Mouse (Mus musculus): ENCODE measurements at regions not wholly inside any gene's neighbourhood (a gene's known extent, or its start where the extent isn't known, plus 50 kb on each side); places are given as distances from the start of the nearest gene placed in this dataset.
"Not testable (repeated sequence)": the region's sequence is repeated elsewhere in the genome, so short reads cannot be mapped to it uniquely, and the experiment has no call there.

GRCm38 (mm10) chr9:11940691-11941480 is 1036.3 kb upstream of the Cntn5 start:
- not testable (repeated sequence) for H3K9ac ChIP-seq (ENCODE audit: insufficient read depth, low read depth, low read length, poor library complexity, severe bottlenecking); H3K4me3 ChIP-seq (ENCODE audit: insufficient read depth in 1 of 2, low read depth in 1 of 2, low read length in 2 of 2, poor library complexity in 1 of 2, severe bottlenecking in 1 of 2); H3K36me3 ChIP-seq (ENCODE audit: control insufficient read depth, insufficient read depth, low read length, poor library complexity, severe bottlenecking); H3K9me3 ChIP-seq (ENCODE audit: control insufficient read depth, insufficient read depth, low read depth, low read length)
- Histone ChIP-seq H3K27ac (ENCODE audit: insufficient read depth, low read depth, low read length, poor library complexity, severe bottlenecking) (peak overlapping the region; percentile 68; the same call in 1 of the 2 replicates), H3K4me1 (ENCODE audit: control insufficient read depth in 2 of 2, insufficient read depth in 2 of 2, low read length in 2 of 2, poor library complexity in 1 of 2) (peaks cover 0 to 11% of the 10 kb centered on the region in 2 experiments; a peak in 1 of 4 replicates)
- in situ Hi-C loops (cut with MboI; ENCODE audit: low sequenced_read_pairs in 2 of 2, unreplicated experiment in 2 of 2) = loop anchor here in 1 of 2 experiments (25.0 kb wide), 1 partner anchor 1821 kb away; no protein-coding TSS in a partner anchor
- TF ChIP-seq CHD2 (IDR thresholded peaks at IDR 0.05; ENCODE audit: low read depth, low read length) = peak; percentile 47; the same call in 1 of the 2 replicates
- peak; percentile 82; the same call in 1 of the 2 replicates for TF ChIP-seq ZNF384 (IDR thresholded peaks at IDR 0.05; ENCODE audit: low read depth, low read length)
- TF ChIP-seq MAFK (IDR thresholded peaks at IDR 0.05; ENCODE audit: insufficient read depth, low read depth, low read length) = 0 out of 2 replicates have a peak, but pooled peaks have one; percentile 29
- DNase-seq (ENCODE audit: low read depth, low spot score) = peak; percentile 65

DNA sequence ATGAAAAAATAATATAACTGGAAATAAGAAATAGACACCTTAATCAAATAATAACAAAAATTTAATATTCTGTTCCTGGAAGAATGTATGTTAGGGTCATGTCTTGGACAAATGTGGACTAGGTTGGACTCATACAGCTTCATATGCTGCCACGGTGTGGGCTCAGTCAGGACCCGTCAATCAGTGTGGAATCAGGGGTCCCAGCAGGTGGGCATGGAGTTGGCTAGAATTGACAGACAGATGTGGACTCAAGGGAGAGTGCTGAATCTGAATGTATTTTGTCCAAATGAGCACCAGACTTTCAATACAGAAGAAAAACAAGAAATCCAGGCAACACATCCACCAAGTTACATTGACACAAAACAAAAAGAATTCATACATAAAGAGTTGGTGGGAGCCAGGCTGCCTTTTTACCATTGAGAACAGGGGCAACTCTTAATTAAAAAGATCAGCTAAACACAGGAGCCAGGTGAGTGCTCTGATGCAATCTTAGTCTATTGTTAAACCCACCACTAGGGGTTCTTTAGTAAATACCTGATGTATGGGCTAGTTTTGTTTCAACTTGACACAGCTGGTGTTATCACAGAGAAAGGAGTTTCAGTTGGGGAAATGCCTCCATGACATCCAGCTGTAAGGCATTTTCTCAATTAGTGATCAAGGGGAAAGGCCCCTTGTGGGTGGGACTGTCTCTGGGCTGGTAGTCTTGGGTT is 1035.4 kb upstream of the Cntn5 start:
- peaks cover 0 to 11% of the 10 kb centered on the region in 2 experiments; a peak in 1 of 4 replicates for H3K4me1 ChIP-seq (ENCODE audit: control insufficient read depth in 2 of 2, insufficient read depth in 2 of 2, low read length in 2 of 2, poor library complexity in 1 of 2)
- H3K9me3 ChIP-seq (ENCODE audit: control insufficient read depth, insufficient read depth, low read depth, low read length) = peaks cover 3% of the 10 kb centered on the region; the same call in 1 of the 2 replicates
- peak; percentile 13 for DNase-seq (ENCODE audit: low read depth, low spot score)
- H3K27ac ChIP-seq (ENCODE audit: insufficient read depth, low read depth, low read length, poor library complexity, severe bottlenecking) = peak overlapping the region; percentile 77
- in situ Hi-C loops (cut with MboI; ENCODE audit: low sequenced_read_pairs in 2 of 2, unreplicated experiment in 2 of 2) = loop anchor here in 1 of 2 experiments (25.0 kb wide), 1 partner anchor 1822 kb away; no protein-coding TSS in a partner anchor
- no peak overlapping the region for H3K9ac ChIP-seq (ENCODE audit: insufficient read depth, low read depth, low read length, poor library complexity, severe bottlenecking)
- H3K4me3 ChIP-seq (ENCODE audit: insufficient read depth in 1 of 2, low read depth in 1 of 2, low read length in 2 of 2, poor library complexity in 1 of 2, severe bottlenecking in 1 of 2) = no peak overlapping the region
- no peak for TF ChIP-seq ZNF384 (IDR thresholded peaks at IDR 0.05; ENCODE audit: low read depth, low read length)
- no peak for TF ChIP-seq HCFC1 (IDR thresholded peaks at IDR 0.05; ENCODE audit: borderline replicate concordance, insufficient read depth, low read length)
- no peak for TF ChIP-seq ZC3H11A (IDR thresholded peaks at IDR 0.05; ENCODE audit: borderline replicate concordance, low read depth, low read length)
- no peak for TF ChIP-seq CHD2 (IDR thresholded peaks at IDR 0.05; ENCODE audit: low read depth, low read length)
- TF ChIP-seq MAFK (IDR thresholded peaks at IDR 0.05; ENCODE audit: insufficient read depth, low read depth, low read length) = no peak
- H3K36me3 ChIP-seq (ENCODE audit: control insufficient read depth, insufficient read depth, low read length, poor library complexity, severe bottlenecking) = no peaks in the 10 kb centered on the region

- H3K9me3 ChIP-seq (ENCODE audit: control insufficient read depth, insufficient read depth, low read depth, low read length) = no peaks in the 10 kb centered on the region
- TF ChIP-seq ZC3H11A (IDR thresholded peaks at IDR 0.05; ENCODE audit: borderline replicate concordance, low read depth, low read length) (no peak), MAFK (IDR thresholded peaks at IDR 0.05; ENCODE audit: insufficient read depth, low read depth, low read length) (no peak), ZNF384 (IDR thresholded peaks at IDR 0.05; ENCODE audit: low read depth, low read length) (no peak), CHD2 (IDR thresholded peaks at IDR 0.05; ENCODE audit: low read depth, low read length) (no peak), HCFC1 (IDR thresholded peaks at IDR 0.05; ENCODE audit: borderline replicate concordance, insufficient read depth, low read length) (no peak)
- no peak for DNase-seq (ENCODE audit: low read depth, low spot score)
- H3K36me3 ChIP-seq (ENCODE audit: control insufficient read depth, insufficient read depth, low read length, poor library complexity, severe bottlenecking) = no peaks in the 10 kb centered on the region
- 0 out of 4 replicates have a peak, but pooled peaks cover 0 to 2% of the 10 kb centered on the region in 2 experiments for H3K4me1 ChIP-seq (ENCODE audit: control insufficient read depth in 2 of 2, insufficient read depth in 2 of 2, low read length in 2 of 2, poor library complexity in 1 of 2)
- H3K4me3 ChIP-seq (ENCODE audit: insufficient read depth in 1 of 2, low read depth in 1 of 2, low read length in 2 of 2, poor library complexity in 1 of 2, severe bottlenecking in 1 of 2) = no peak overlapping the region
- no peak overlapping the region for H3K27ac ChIP-seq (ENCODE audit: insufficient read depth, low read depth, low read length, poor library complexity, severe bottlenecking)
- no peak overlapping the region for H3K9ac ChIP-seq (ENCODE audit: insufficient read depth, low read depth, low read length, poor library complexity, severe bottlenecking)
- in situ Hi-C loops (cut with MboI; ENCODE audit: low sequenced_read_pairs in 2 of 2, unreplicated experiment in 2 of 2) = loop anchor here in 1 of 2 experiments (25.0 kb wide), 1 partner anchor 1837 kb away; no protein-coding TSS in a partner anchor
These were observed 1020.9 kb upstream of the Cntn5 start for GRCm38 (mm10) chr9:11925501-11925900.

DNA sequence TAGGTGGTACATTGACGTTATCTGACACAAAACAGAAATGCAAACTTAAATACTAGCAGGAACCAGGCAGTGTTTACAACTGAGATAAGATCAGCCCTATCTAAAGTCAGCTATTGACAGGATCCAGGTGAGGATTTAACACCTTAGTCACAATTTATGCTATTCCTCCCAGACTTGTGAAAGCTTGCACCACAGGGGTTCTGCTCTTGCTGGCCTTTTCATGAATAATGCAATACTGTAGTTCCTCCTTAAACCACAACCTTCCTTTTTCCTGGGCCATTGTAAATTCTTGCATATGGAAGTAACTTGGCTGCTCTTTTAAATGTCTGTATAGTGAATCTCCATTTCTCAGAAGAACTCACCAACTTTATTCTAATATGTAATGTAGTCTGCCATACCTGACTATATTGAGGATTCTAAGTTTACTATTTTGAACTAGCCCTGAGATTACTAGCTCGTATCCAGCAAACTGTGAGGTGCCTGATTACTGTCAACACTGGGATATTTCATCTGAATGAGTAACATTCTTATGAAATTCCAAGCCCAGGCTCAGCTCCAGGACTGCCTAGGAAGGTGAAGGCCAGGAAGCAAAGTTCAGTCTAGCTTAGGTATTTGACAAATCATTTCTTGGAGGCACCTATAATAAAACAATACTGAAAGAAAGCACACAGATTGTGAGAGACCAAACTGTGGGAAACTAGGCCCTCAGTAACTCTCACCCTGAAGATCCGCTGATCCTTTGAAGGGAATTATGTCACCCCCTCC is 1019.2 kb upstream of the Cntn5 start:
- H3K36me3 ChIP-seq (ENCODE audit: control insufficient read depth, insufficient read depth, low read length, poor library complexity, severe bottlenecking); H3K4me3 ChIP-seq (ENCODE audit: insufficient read depth in 1 of 2, low read depth in 1 of 2, low read length in 2 of 2, poor library complexity in 1 of 2, severe bottlenecking in 1 of 2); in situ Hi-C loops (cut with MboI; ENCODE audit: low sequenced_read_pairs in 2 of 2, unreplicated experiment in 2 of 2); H3K9me3 ChIP-seq (ENCODE audit: control insufficient read depth, insufficient read depth, low read depth, low read length); H3K4me1 ChIP-seq (ENCODE audit: control insufficient read depth in 2 of 2, insufficient read depth in 2 of 2, low read length in 2 of 2, poor library complexity in 1 of 2); DNase-seq (ENCODE audit: low read depth, low spot score); H3K27ac ChIP-seq (ENCODE audit: insufficient read depth, low read depth, low read length, poor library complexity, severe bottlenecking); H3K9ac ChIP-seq (ENCODE audit: insufficient read depth, low read depth, low read length, poor library complexity, severe bottlenecking): not testable (repeated sequence)

Data from ES-E14 (cell line).